Mouse (Mus musculus) gonadal fat pad, adult 2 months (tissue): ENCODE results near the gene Osmr. TPM values are rescaled to one million over a fixed set of nuclear protein-coding genes. Genes with fewer than 3 reads are reported as not detected.
"Not testable (repeated sequence)": the region's sequence is repeated elsewhere in the genome, so short reads cannot be mapped to it uniquely, and the experiment has no call there.

Source experiments
- DNase-seq: peaks from one replicate; pipeline ENCODE4 v3.0.0-alpha.2; 2012; ENCODE audit warnings: low read depth
- polyA plus RNA-seq: library from polyadenylated mRNA; depleted of rRNA; stranded (reverse); fragments of >200 nt; gene quantifications from 2 replicates; pipeline ENCODE4 v1.2.3, GENCODE M21; 2012; rRNA removed

Gene Osmr
- polyA plus RNA-seq, 1 experiment, result 14.4 TPM

GRCm38 (mm10) chr15:6861617-6862016, 13.2 kb downstream of the Osmr start:
- DNase-seq, result no peak

- DNase-seq, result peak; percentile 85
Observed at GRCm38 (mm10) chr15:6859781-6860180, 15.0 kb downstream of the Osmr start.

GRCm38 (mm10) chr15:6858871-6859270, 15.9 kb downstream of the Osmr start:
- no peak for DNase-seq

GRCm38 (mm10) chr15:6857270-6857905, 17.4 kb downstream of the Osmr start:
- DNase-seq, result no peak

- no peak for DNase-seq
Observed at GRCm38 (mm10) chr15:6849851-6850250, 24.9 kb downstream of the Osmr start.

- no peak for DNase-seq
Observed at GRCm38 (mm10) chr15:6840199-6840598, 34.6 kb downstream of the Osmr start.

- DNase-seq, result no peak
Observed at GRCm38 (mm10) chr15:6815807-6816206, 59.0 kb downstream of the Osmr start.

- not testable (repeated sequence) for DNase-seq
Observed at GRCm38 (mm10) chr15:6801212-6801611, 73.6 kb downstream of the Osmr start.

GRCm38 (mm10) chr15:6792846-6793245, 81.9 kb downstream of the Osmr start:
- DNase-seq, result no peak

GRCm38 (mm10) chr15:6791648-6792047, 83.1 kb downstream of the Osmr start:
- no peak for DNase-seq

GRCm38 (mm10) chr15:6790011-6790410, 84.8 kb downstream of the Osmr start:
- no peak for DNase-seq

GRCm38 (mm10) chr15:6787236-6787635, 87.5 kb downstream of the Osmr start:
- DNase-seq, result no peak

- DNase-seq, result no peak
Observed at GRCm38 (mm10) chr15:6786212-6786611, 88.6 kb downstream of the Osmr start.

GRCm38 (mm10) chr15:6772265-6772664, 102.5 kb downstream of the Osmr start:
- no peak for DNase-seq

Other genes starting within 250 kb of the Osmr start
- gene Rictor, start 166.6 kb downstream of the Osmr start, polyA plus RNA-seq, result 7.8 and 8.5 TPM in 2 replicates
- gene Lifr, start 215.6 kb upstream of the Osmr start, polyA plus RNA-seq, result 10.4 and 28.7 TPM in 2 replicates